Mouse (Mus musculus): Measurements from ENCODE around the gene Crispld2.

DNA sequence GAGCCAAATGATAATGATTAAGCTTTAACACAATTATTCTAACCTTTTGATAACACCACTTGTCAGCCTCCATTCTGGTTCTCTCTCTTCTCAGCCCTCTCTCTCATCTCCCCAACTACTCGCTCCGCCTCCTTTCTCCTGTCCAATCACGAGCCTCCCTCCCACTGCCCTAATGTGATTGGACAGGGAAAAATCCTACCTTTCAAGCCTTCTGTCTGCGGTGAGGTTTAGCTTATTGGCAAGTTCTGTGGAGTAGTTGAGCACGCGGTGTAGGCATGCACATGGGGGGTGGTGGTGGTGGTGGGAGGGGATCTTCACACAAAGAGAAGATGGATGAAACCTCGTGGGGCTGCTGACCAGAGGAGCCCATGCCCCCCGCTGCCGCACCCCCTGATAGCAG lies 20.7 kb downstream of the Crispld2 start:
- TF ChIP-seq CTCF (IDR thresholded peaks at IDR 0.05; ENCODE audit: low read depth, low read length) (no peak), POLR2A (IDR thresholded peaks at IDR 0.05; ENCODE audit: borderline replicate concordance, low read depth, low read length) (no peak)

All from bone marrow macrophage, adult 2 months (primary cell).